Mouse (Mus musculus) gastrocnemius, adult 18-20 months (tissue): ENCODE data around the gene Xpnpep3. TPM values are rescaled to one million over a fixed set of nuclear protein-coding genes. Genes with fewer than 3 reads are reported as not detected.

Experiments used
- DNase-seq: peaks from one replicate; pipeline ENCODE4 v3.0.0; 2021; ENCODE audit warnings: low spot score
- total RNA-seq, 2 experiments: library from RNA; stranded (reverse); gene quantifications; 2 replicates each; pipeline ENCODE4 v1.2.3; 2021

Gene Xpnpep3
- total RNA-seq, 2 experiments from 2014 or later = 6.5 to 6.6 TPM

DNA sequence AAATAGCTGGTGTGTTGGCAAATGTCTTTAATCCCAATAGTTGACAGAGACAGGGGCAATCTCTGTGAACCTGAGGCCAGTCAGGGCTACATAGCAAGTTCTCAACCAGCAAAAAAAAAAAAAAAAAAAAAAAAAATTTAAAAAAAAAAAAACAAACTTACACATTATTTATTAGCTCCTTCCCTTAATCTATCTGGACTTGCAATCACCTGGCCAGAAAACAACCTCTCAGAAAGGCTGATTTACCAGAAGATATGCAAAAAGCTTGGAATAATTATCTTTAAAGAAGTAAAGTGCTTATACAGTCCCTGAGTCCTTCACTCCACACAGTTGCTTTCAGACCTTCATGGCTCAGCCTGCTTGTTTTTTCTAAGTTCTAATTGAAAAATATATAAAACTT is 1.7 kb upstream of the Xpnpep3 start:
- no peak for DNase-seq

DNA sequence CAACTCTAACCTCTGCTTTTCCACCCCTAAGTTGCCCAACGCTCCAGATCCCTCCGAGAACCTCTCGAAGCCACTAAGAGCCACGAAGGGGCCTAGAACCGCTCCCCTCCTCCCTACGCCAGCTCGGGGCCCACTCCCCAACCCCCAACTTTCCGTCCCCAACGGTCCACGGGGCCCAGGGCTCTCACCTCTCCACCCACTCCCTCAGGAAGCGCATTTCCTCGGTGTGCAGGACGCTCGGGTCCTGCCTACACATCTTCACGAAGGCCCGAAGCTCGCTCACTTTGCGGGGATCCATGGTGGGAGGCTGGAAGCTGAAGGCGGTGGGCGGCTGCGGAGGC is 671 bp upstream of the Xpnpep3 start:
- DNase-seq = no peak

DNA sequence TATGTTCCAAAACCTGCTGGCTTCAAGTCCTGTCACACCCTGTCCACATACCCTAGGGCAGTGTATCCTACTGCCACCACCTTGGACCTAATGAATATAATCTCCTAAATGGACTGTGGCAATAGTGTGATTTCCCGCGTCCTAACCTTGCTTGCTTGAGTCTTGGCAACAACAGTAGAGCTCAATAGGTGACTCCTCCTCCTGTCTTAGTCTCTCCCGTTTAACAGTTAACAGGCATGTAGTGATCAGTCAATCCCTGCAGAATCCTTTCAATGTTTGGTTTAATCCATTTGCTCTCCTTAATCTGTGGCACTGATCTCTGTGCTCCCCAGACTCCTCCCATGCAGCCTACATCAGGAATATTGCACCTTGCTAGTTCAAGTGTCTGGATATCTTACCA is 5.1 kb downstream of the Xpnpep3 start:
- DNase-seq = no peak

DNA sequence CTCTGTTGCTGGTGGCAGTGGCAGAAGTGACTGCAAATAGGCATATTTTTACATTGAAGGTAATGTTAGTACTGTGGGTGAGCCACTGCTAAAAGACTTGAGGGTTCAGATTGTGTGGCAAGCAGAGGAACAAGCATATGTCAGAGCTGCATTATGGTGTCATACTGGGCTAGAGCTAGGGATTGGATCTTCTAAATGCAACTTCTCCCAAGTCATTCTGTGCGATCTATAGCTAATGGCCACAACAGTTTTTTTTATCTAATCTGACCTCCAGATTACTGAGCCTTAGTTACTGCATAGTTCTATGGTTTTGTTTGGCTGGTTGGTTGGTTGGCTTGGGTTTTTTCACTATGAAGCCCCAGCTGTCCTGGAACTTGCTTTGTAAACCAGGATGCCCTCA is 8.3 kb downstream of the Xpnpep3 start, which contains the start of gene Dnajb7:
Gene Dnajb7 (minus strand): TSS at position 101 of the 400 bp plus-strand sequence.
- no peak for DNase-seq

DNA sequence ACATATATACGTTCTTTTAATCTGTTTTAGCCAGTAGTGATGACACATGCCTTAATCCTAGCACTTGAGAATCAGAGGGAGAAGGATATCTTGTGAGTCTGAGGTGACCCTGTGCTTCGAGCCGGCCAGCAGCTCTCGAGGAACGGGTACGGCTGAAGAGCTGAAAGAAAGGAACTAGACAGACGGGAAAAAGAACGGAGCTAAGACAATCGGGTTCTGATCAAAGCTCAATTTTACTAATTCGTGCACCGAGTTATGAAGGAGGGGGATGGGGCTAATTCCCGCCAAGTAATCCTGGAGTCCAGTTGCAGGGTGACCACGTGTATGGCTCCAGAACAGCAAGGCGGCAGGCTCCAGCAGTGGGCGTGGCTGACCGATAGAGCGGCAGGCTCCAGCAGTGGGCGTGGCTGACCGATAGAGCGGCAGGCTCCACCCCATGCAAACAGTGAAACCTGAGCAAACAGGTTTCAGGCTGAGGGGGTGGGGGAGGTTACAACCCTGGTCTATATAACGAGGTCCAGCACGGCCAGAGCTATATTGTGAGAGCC is 16.9 kb downstream of the Xpnpep3 start:
- DNase-seq = peak; percentile 62

DNA sequence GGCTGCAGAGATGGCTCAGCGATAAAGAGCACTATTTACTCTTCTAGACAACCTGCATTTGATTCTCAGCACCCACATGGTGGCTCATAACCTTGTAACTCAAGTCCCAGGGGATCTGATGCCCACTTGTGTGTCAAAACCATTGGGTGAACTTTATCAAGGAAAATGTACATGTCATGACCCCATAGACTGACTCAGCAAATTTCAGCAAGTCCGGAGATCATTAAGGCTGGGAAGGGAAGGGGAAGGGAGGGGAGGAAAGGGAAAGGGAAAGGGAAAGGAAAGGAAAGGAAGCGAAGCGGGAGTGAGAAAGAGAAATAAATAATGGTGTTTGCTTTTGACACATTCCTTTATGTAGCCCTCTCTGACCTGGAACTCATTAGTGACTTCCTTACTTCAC is 18.1 kb downstream of the Xpnpep3 start:
- DNase-seq = no peak

DNA sequence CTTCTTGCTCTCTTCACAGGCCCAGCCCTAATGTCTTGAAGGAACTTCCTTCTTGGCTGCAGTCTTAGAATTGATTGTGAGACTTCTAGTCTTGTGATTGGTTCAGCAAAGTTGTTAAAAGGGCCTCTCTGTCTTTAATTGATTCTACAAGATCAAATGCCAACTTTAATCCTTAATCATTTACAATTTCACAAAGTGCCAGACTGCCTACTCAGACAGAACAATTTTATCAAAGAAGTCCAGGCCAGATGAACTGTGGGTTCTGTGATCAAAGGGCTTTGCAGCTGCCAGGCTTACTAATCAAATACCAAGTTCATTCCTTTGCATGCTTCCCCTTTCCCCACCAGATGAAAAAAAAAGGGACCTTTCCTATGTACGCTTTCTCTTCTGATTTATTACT is 21.5 kb downstream of the Xpnpep3 start:
- DNase-seq = no peak

DNA sequence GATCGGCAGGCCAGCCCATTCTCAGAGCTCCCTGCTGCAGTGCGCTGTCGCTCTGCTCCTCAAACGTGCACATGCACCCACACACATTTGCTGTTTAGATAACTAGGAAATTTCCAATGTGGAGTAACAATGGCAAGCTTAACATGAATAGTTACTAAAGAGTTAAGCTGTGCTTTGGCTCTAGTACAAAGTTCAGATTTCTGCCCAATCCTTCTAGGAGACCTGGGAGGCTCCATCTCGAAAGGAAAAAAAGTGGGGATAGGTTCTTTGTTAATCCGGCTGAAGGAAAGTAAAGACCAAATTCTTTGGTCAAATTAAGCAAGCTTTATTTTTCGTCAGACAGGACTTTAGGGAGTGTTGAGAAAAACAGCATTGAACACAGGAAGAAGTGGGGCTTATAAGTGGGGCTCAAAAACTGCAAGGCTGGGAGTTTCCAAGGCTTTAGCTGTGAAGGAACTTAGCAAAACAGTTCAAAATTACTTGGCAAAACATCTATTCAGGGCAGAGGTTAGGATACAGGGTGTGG is 22.3 kb downstream of the Xpnpep3 start:
- DNase-seq = no peak

DNA sequence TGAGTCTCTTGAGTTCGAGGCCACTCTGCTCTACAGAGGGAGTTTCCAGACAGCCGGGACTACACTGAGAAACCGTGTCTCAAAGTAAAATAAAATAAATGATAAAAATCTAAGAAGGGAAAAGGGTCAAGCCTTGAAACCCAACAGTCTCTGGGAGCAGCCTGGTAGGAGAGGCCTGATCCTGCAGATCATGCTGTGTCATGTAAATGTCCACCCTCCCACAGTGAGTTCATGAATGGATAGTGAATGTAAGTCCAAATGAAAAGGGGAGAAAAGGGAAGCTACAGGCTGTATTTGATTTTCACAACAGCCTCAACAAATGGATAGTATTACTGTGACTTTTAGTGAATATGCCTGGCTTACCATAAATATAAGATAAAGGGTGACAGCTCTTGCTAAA is 25.4 kb downstream of the Xpnpep3 start:
- DNase-seq = no peak

DNA sequence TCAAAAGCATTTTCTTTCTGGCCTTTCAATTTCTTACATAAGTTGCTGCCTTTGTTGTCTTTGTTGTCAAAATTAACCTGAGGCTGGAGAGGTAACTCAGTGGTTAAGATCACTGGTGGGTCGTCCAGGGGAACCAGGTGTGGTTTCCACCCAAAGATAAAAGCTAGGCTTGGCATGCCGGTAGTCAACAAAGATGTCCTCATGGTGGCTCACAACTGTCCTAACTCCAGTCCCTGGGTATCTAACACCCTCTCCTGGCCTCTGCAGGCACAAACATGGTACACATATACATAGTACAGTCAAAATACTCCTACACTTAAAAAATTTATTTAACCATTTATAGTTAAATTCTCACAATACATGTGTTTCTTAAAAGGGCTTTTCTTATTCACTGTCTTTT is 28.0 kb downstream of the Xpnpep3 start:
- DNase-seq = no peak

DNA sequence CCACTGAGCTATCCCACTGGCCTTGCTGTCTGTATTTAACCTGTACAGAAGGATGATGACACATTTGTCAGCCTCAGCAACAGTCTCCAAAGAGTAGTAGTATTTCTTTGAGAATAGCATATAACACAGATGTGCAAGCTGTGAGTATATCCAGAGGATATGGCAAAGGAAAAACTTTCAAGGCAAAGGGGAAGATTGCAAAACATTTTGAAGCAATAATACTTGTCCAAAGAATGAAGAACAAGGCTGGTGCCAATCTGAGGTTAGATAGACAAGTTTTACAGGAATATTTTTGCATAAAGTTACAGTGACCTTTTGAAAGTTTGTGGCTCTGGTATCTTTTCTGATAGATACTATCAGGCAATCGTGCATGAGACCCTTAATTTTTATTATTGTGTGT is 31.3 kb downstream of the Xpnpep3 start:
- no peak for DNase-seq

DNA sequence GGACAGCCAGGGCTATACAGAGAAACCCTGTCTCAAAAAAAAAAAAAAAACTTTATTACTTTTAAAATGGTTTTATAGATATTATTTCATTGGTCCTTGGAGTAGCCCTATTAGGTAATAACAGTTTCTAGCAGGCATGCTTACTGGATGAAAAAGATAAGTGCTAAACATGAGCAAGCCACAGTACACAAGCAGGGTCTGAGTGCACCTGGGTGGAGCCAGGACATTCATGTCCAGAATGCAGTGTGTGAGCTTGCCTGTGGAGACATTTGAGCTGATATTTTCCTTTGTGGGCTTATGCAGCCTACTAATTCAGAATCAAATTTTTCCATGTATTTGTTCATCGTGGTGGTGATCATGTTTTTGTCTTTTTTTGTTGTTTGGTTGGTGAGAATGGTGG is 38.4 kb downstream of the Xpnpep3 start:
- DNase-seq = no peak

DNA sequence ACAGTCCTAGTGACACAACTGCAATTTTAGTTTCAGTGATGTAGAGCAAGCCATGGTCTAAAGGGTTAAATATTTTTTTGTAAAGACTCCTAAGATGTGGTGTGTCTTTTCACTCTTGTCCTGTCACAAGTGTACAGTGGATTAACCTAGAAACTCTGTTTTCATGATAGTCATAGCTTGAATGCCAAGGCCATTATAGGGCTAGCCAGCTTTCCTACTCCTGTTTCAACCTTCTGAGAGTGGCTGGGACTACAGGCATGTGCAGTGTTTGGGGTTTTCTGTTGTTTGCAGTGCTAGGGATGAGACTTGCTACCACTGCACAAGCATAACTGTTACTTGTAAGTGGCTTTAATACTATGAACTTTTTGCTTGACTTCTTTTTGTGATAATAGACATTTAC is 39.3 kb downstream of the Xpnpep3 start:
- no peak for DNase-seq

DNA sequence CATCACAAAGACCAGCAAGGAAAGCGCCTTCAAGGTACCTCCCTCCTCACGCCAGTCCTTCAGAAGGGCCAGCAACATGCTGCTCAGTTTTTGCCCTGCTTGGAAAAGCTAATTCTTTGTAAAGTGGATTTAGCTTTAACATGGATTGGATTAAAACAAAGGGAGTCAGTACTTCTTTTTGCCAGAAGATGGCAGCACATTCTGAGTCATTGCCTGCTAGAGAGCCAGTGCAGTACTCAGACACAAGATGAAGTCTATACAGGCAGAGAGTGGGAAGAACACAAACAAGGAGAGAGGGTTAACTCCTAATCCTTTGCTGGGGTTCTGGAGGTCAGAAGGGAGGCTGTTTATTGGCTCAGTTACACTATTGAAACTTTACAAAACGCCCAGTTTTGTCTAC is 48.5 kb downstream of the Xpnpep3 start:
- peak; percentile 81 for DNase-seq

DNA sequence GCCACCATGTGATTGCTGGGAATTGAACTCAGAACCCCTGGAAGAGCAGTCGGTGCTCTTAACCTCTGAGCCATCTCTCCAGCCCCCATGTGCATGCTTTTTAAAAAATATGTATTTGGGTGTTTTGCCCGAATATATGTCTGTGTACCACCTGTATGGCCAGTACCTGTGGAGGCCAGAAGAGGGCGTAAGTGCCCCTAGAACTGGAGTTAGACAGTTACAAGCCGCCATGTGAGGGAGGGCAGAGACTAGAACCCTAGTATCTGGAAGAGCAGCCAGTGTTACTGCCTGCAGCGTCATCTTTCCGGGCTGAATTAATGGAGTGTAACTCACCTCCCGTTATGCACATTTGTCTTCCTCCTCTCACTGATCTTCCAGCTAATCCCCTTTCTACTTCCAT is 61.6 kb downstream of the Xpnpep3 start:
- no peak for DNase-seq

DNA sequence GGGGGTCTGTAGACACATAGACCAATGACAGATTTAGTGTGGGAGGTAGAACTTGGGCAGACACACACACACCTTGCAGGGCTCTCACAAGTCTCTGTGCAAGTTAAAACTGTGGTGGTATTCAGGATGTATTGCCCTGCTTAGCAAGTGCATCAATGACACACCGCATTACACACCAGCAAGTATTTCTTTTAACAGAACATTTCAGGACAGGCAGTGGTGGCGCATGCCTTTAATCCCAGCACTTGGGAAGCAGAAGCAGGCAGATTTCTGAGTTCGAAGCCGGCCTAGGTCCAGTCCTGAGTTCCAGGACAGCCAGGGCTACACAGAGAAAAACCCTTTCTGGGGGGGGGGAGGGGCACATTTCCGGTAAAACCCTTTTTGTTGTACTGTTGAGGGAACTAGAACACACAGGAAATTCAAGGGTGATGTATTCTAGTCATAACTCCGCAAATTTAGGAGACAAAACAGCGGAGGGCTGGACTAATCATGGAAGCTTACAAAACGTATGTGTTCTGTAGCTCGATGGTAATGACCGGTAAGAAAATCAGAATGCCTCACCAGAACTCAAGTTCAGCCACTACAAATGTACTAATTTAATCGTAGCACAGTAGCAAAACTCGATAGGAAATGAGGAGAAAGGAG is 65.2 kb downstream of the Xpnpep3 start:
- no peak for DNase-seq

DNA sequence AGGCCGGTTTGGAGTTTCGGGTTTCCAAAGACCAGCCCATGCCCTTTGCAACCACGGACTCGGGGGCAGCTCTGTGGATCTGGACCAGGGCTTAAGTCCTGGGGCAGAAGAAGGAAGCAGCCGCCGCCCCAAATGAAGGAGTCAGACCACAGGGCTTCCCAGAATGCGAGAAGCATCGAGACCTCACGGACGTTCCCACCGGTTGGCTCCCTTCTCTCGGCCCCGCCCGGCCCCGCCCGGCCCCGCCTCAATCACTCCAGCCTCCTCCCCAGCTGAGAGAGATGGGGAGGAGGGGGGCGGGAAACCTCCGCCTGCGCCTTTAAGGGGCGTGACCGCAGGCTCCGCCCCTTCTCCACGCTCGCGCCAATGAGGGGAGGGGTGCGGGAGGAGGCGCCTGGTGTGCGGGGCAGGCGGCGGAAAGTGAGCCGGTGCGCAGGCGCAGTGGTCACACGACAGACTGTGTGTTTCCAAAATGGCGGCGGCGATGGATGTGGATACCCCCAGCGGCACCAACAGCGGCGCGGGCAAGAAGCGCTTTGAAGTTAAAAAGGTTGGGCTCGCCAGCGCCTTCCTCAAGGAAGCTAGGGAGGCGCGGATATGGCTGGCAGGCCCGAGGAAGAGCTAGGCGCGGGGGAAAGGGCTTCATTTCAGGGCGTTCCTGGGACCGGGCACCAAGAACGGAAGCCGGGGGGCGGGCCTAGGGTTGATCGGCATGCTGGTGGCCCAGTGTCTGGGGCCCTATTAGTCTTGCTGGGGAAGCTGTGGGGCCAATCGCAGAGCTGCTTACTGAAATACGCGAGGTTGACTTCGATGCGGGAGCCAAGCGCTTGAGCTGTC is 66.2 kb downstream of the Xpnpep3 start, which contains the start of gene Rbx1:
Gene Rbx1 (plus strand): TSS at position 396 of the 837 bp plus-strand sequence.
- peak; percentile 99 for DNase-seq

DNA sequence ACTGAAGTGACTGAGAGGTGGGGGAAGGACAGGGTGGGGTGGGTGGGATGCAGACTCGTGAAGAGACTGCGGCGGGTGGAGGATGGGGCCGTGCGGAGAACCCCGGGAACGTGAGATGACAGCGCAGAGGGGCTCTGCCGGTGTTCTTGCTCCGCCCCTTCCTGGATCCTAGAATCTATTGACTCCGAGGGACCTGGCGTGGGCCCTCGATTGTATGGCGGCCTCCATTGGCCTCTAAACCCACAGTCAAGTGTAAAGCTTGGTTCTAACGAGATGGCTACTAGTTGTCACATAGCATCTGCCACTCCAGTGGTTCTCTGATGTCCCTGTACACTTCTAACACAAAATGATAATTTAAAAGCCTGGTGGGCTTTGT is 66.8 kb downstream of the Xpnpep3 start:
- no peak for DNase-seq

DNA sequence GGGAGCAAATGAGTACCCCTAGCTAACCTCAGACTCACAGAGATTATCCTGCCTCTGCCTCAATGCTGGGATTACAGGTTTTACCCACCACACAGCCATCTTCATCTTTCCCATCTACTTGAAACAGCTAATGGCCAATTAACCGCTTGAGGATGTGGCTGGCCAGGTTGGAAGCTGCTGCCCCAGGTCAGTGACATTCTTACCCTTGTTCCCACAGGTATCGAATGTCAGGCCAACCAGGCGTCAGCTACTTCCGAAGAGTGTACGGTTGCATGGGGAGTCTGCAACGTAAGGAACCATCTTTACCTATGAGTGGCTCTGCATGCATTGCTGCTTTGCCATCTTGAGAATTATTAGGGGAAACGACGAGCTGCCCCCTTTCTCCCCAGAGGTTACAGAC is 70.8 kb downstream of the Xpnpep3 start:
- DNase-seq = no peak

DNA sequence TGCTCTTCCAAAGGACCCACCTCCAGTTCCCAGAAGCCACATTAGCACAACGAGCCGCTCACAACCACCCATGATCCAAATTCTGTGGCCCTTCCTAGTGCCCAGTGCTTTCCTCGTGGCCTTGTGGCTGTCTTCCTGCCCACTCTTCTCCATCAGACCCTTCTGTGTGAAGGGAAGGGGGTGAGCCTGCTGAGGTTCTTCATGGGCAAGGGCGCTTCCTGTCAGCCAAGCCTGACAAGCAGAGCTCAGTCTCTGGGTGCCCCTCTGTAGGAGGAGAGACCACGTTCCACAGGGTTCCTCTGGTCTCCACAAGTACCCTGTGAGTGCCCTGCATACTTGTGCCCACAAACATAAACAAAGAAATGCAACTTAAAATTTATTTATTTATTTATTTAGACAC is 72.3 kb downstream of the Xpnpep3 start:
- no peak for DNase-seq

DNA sequence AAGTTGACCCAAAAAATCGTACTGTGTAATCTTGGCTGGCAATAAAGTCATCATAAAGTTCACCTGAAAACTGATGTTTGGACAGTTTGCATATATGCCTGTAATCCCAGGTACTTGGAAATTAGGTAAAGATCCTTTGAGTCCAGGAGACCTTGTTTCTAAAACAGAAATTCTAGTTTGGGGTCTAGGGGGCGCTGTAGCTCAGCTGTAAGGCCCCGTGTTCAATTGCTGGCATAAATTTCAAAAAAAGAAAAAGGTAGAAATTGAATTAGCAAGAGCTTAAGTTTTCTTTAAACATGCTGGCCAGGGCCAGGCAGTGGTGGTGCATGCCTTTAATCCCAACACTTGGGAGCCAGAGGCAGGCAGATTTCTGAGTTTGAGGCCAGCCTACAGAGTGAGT is 75.7 kb downstream of the Xpnpep3 start:
- DNase-seq = no peak

DNA sequence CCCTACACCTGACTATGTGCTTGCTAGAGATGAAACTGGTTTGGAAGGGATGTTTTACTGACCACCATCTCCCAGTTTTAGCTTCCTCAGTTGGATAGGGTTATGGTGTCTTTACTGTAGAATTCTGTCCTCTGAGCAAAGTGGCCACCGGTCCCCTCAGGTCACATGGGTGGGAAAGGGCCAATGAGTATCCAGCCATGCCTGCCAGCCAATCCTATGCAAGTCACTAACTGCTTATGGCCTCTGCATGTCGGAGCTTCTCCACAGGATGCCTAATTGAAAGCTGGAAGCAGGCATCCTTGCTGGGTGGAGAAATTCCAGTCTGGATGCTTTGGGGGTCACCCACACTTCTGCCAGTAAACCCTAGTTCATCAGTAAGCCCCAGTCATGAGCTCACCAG is 76.7 kb downstream of the Xpnpep3 start:
- no peak for DNase-seq
